Mouse (Mus musculus): ENCODE measurements around the gene Fkrp. TPM values are rescaled to one million over a fixed set of nuclear protein-coding genes. Genes with fewer than 3 reads are reported as not detected.

Gene Fkrp
- polyA plus RNA-seq (2015; fragmentation: Nextera tagmentation; extraction: Ambion mirVana): 27.8 and 30.3 TPM in 2 replicates

GRCm38 (mm10) chr7:16816475-16817122 lies at the start of gene Fkrp:
Fkrp (minus strand) TSS chr7:16816732.
- peak within 1 kb of the TSS; percentile 98 for H3K4me3 ChIP-seq (replicated peaks)
- peaks cover 19% of the 10 kb centered on the region for H3K36me3 ChIP-seq
- H3K4me1 ChIP-seq: peaks cover 61% of the 10 kb centered on the region
- ATAC-seq (ENCODE audit: insufficient number of reproducible peaks, low FRiP score, low TSS enrichment, low read depth): peak; percentile 81
- no peaks in the 10 kb centered on the region for H3K9me3 ChIP-seq (replicated peaks)
- peak within 1 kb of the TSS; percentile 100 for H3K9ac ChIP-seq
- WGBS: under 1% methylated on average over 36 of the region's 64 CpGs
- peak within 1 kb of the TSS; percentile 88 for H3K4me2 ChIP-seq (replicated peaks)
- H3K27ac ChIP-seq (replicated peaks): peak within 1 kb of the TSS; percentile 97
- peaks cover 11% of the 10 kb centered on the region for H3K27me3 ChIP-seq

DNA sequence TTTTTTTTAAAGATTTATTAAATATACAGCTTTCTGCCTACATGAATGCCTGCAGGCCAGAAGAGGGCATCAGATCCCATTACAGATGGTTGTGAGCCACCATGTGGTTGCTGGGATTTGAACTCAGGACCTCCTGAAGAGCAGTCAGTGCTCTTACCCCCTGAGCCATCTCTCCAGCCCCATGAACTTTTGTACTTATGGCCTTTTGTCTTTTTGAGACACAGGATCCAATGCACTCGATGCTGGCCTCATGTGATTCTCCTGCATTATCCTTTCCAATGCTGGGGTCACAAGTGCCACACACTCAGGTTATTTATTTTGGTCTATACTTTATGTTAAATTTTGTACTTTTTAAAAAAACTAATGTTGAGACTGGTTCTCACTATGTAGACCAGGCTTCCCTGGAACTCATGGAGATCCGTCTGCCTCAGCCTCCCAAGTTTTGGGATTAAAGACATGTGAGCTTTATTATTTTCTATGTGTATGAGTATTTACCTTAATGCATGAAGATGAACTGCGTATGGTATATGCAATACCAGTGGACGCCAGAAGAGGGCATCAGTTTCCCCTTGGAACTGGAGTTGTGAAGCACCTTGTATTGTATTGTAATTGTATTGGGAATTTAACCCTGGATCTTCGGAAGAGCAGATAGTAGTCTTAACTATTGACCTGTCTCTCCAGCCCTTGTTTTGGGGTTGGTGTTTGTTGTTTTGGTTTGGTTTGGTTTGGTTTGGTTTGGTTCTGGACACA lies 43.5 kb upstream of the Fkrp start:
- no peaks in the 10 kb centered on the region for H3K9me3 ChIP-seq (replicated peaks)
- no peak overlapping the region for H3K4me3 ChIP-seq (replicated peaks)
- 23% methylated on average over 5 of the region's 5 CpGs for WGBS
- no peaks in the 10 kb centered on the region for H3K27me3 ChIP-seq
- ATAC-seq (ENCODE audit: insufficient number of reproducible peaks, low FRiP score, low TSS enrichment, low read depth): no peak
- H3K36me3 ChIP-seq: peaks cover 84% of the 10 kb centered on the region
- no peak overlapping the region for H3K27ac ChIP-seq (replicated peaks)
- H3K4me2 ChIP-seq (replicated peaks): no peak overlapping the region
- H3K4me1 ChIP-seq: no peaks in the 10 kb centered on the region
- H3K9ac ChIP-seq: no peak overlapping the region

- no peaks in the 10 kb centered on the region for H3K27me3 ChIP-seq
- peaks cover 83% of the 10 kb centered on the region for H3K36me3 ChIP-seq
- no peak overlapping the region for H3K4me3 ChIP-seq (replicated peaks)
- H3K4me2 ChIP-seq (replicated peaks): no peak overlapping the region
- WGBS: 24% methylated on average over 17 of the region's 17 CpGs
- H3K9me3 ChIP-seq (replicated peaks): no peaks in the 10 kb centered on the region
- ATAC-seq (ENCODE audit: insufficient number of reproducible peaks, low FRiP score, low TSS enrichment, low read depth): no peak
- no peak overlapping the region for H3K9ac ChIP-seq
- H3K27ac ChIP-seq (replicated peaks): no peak overlapping the region
- H3K4me1 ChIP-seq: no peaks in the 10 kb centered on the region
Measured at GRCm38 (mm10) chr7:16858336-16858735, 41.8 kb upstream of the Fkrp start.

- Histone ChIP-seq H3K27me3 (no peaks in the 10 kb centered on the region), H3K4me3 (replicated peaks) (no peak overlapping the region), H3K4me2 (replicated peaks) (no peak overlapping the region), H3K4me1 (no peaks in the 10 kb centered on the region), H3K9ac (no peak overlapping the region), H3K9me3 (replicated peaks) (no peaks in the 10 kb centered on the region), H3K36me3 (peaks cover 91% of the 10 kb centered on the region), H3K27ac (replicated peaks) (0 out of 2 replicates have a peak overlapping the region, but pooled peaks have one; percentile 11)
- no peak; the same call in 1 of the 2 replicates for ATAC-seq (ENCODE audit: insufficient number of reproducible peaks, low FRiP score, low TSS enrichment, low read depth)
- 77% methylated on average over 14 of the region's 14 CpGs for WGBS
Measured at GRCm38 (mm10) chr7:16853302-16853831, 36.8 kb upstream of the Fkrp start.

DNA sequence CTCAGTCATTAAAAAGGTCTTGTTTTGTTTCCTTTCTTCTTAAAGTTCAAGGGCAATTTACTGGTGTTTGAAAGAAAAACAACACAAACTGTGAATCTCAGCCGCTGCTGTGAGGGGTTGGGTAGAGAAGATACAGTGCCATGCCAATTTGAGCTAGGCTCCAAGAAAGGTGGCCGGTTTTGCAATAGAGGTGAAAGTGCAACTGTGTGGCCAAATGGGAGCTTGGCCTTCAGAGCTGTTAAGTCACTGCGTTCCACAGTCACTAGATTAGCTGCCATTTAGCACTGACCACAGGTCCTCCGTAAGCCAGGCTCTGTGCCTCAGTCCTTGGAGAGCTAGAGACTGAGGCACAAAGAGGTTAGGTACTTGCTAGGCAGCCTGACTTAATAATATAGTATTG lies 35.1 kb upstream of the Fkrp start:
- Histone ChIP-seq H3K36me3 (peaks cover 77% of the 10 kb centered on the region), H3K4me1 (no peaks in the 10 kb centered on the region)

DNA sequence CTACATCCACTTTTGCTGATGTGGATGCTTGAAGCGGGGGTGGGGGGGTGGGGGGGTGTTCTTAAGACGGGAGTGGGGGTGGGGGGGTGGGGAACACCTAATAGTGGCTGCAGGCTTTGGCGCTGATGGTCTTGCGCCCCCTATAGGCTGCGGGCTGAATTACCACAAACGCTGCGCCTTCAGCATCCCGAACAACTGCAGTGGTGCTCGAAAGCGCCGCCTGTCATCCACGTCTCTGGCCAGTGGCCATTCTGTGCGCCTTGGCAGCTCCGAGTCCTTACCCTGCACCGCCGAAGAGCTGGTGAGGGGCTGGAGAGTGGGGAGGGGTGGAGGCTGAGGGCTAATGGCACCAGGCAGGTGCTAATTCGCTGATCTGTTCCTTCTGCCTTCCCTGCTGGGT lies 32.0 kb upstream of the Fkrp start:
- H3K4me3 ChIP-seq (replicated peaks): no peak overlapping the region
- H3K36me3 ChIP-seq: peaks cover 49% of the 10 kb centered on the region
- 26% methylated on average over 17 of the region's 17 CpGs for WGBS
- ATAC-seq (ENCODE audit: insufficient number of reproducible peaks, low FRiP score, low TSS enrichment, low read depth): no peak
- no peak overlapping the region for H3K9ac ChIP-seq
- peaks cover 23% of the 10 kb centered on the region for H3K4me1 ChIP-seq
- no peaks in the 10 kb centered on the region for H3K27me3 ChIP-seq
- no peaks in the 10 kb centered on the region for H3K9me3 ChIP-seq (replicated peaks)
- no peak overlapping the region for H3K27ac ChIP-seq (replicated peaks)
- H3K4me2 ChIP-seq (replicated peaks): no peak overlapping the region

More for the DNA sequence above, 35.1 kb upstream of the Fkrp start:
- Histone ChIP-seq H3K4me3 (replicated peaks) (no peak overlapping the region), H3K4me2 (replicated peaks) (no peak overlapping the region), H3K9ac (no peak overlapping the region), H3K27ac (replicated peaks) (no peak overlapping the region), H3K9me3 (replicated peaks) (no peaks in the 10 kb centered on the region), H3K27me3 (no peaks in the 10 kb centered on the region)
- ATAC-seq (ENCODE audit: insufficient number of reproducible peaks, low FRiP score, low TSS enrichment, low read depth): no peak
- WGBS: 92% methylated on average over 4 of the region's 4 CpGs

DNA sequence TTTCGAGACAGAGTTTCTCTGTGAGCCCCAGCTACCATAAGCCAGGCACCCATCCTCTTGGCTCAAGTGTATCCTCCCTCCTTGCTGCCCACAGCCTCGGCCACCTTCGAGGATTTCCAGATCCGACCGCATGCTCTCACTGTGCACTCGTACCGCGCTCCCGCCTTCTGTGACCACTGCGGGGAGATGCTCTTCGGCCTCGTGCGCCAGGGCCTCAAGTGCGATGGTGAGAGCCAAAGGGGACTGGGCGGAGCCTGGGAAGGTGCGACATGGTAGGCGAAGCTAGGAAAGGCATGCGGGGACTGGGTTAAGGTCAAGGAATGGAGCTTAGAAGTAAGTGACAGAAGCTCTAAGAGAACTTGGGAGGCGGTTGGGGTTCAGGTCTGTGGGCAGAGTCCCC lies 31.0 kb upstream of the Fkrp start:
- H3K4me3 ChIP-seq (replicated peaks): no peak overlapping the region
- no peak for ATAC-seq (ENCODE audit: insufficient number of reproducible peaks, low FRiP score, low TSS enrichment, low read depth)
- no peak overlapping the region for H3K27ac ChIP-seq (replicated peaks)
- H3K4me2 ChIP-seq (replicated peaks): no peak overlapping the region
- peaks cover 24% of the 10 kb centered on the region for H3K4me1 ChIP-seq
- no peak overlapping the region for H3K9ac ChIP-seq
- peaks cover 38% of the 10 kb centered on the region for H3K36me3 ChIP-seq
- H3K27me3 ChIP-seq: no peaks in the 10 kb centered on the region
- WGBS: 89% methylated on average over 19 of the region's 19 CpGs
- H3K9me3 ChIP-seq (replicated peaks): no peaks in the 10 kb centered on the region

- WGBS: 92% methylated on average over 5 of the region's 5 CpGs
- Histone ChIP-seq H3K4me3 (replicated peaks) (no peak overlapping the region), H3K9ac (no peak overlapping the region), H3K27me3 (no peaks in the 10 kb centered on the region), H3K27ac (replicated peaks) (no peak overlapping the region), H3K36me3 (peaks cover 33% of the 10 kb centered on the region), H3K4me1 (peaks cover 30% of the 10 kb centered on the region), H3K4me2 (replicated peaks) (no peak overlapping the region), H3K9me3 (replicated peaks) (no peaks in the 10 kb centered on the region)
- ATAC-seq (ENCODE audit: insufficient number of reproducible peaks, low FRiP score, low TSS enrichment, low read depth): no peak
Measured at GRCm38 (mm10) chr7:16846775-16847174, 30.2 kb upstream of the Fkrp start.

DNA sequence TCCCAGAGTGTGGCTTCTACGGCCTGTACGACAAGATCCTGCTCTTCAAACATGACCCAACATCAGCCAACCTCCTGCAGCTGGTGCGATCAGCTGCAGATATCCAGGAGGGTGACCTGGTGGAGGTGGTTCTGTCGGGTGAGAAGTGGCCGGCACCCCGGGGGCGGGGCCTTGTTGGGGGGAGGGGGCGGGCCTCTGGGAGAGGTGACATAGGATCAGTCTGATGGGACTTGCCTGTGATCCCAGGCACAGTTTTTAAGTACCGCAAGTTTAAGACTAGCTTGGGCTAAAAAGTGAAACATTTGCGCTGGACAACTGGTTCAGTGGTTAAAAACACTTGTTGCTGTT lies 29.3 kb upstream of the Fkrp start:
- 0 out of 2 replicates have a peak overlapping the region, but pooled peaks have one; percentile 12 for H3K9ac ChIP-seq
- WGBS: 32% methylated on average over 10 of the region's 10 CpGs

GRCm38 (mm10) chr7:16845072-16845819 lies 28.7 kb upstream of the Fkrp start:
- Histone ChIP-seq H3K4me1 (peaks cover 33% of the 10 kb centered on the region), H3K4me3 (replicated peaks) (peak overlapping the region; percentile 65), H3K4me2 (replicated peaks) (peak overlapping the region; percentile 93), H3K9me3 (replicated peaks) (no peaks in the 10 kb centered on the region), H3K9ac (peak overlapping the region; percentile 12; the same call in 1 of the 2 replicates), H3K27me3 (no peaks in the 10 kb centered on the region), H3K36me3 (peaks cover 32% of the 10 kb centered on the region), H3K27ac (replicated peaks) (peak overlapping the region; percentile 94)
- no peak for ATAC-seq (ENCODE audit: insufficient number of reproducible peaks, low FRiP score, low TSS enrichment, low read depth)
- 23% methylated on average over 14 of the region's 14 CpGs for WGBS

More for the DNA sequence above, 29.3 kb upstream of the Fkrp start:
- peaks cover 33% of the 10 kb centered on the region for H3K4me1 ChIP-seq
- no peaks in the 10 kb centered on the region for H3K27me3 ChIP-seq
- H3K4me2 ChIP-seq (replicated peaks): peak overlapping the region; percentile 93
- peak overlapping the region; percentile 94 for H3K27ac ChIP-seq (replicated peaks)
- H3K36me3 ChIP-seq: peaks cover 32% of the 10 kb centered on the region
- H3K4me3 ChIP-seq (replicated peaks): peak overlapping the region; percentile 65
- no peaks in the 10 kb centered on the region for H3K9me3 ChIP-seq (replicated peaks)
- no peak for ATAC-seq (ENCODE audit: insufficient number of reproducible peaks, low FRiP score, low TSS enrichment, low read depth)

DNA sequence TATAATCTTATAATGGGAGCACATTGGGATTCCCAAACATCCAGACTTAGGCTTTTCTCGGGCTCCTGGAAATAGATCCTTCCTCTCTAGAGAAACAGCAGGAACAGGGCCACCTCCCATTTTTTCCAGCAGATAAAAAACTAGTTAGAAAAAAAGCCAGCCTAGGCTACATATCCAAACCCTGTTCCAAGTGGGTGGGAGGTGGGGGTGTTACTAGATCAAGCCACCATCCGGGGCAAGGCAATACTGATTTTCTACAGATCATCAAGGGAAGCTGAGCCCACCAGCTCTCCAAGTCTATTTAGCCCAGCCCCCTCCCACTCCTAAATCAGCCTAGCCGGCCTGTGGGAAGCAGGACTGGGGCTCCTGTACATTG lies 28.2 kb upstream of the Fkrp start:
- Histone ChIP-seq H3K27ac (replicated peaks) (peak overlapping the region; percentile 94), H3K9ac (0 out of 2 replicates have a peak overlapping the region, but pooled peaks have one; percentile 12), H3K27me3 (no peaks in the 10 kb centered on the region), H3K4me1 (peaks cover 33% of the 10 kb centered on the region), H3K4me2 (replicated peaks) (peak overlapping the region; percentile 93), H3K4me3 (replicated peaks) (peak overlapping the region; percentile 65), H3K9me3 (replicated peaks) (no peaks in the 10 kb centered on the region), H3K36me3 (peaks cover 32% of the 10 kb centered on the region)
- no peak for ATAC-seq (ENCODE audit: insufficient number of reproducible peaks, low FRiP score, low TSS enrichment, low read depth)
- WGBS: 30% methylated on average over 3 of the region's 3 CpGs
